Mouse (Mus musculus): Measurements from ENCODE around the gene Cdkal1. TPM values are rescaled to one million over a fixed set of nuclear protein-coding genes. Genes with fewer than 3 reads are reported as not detected.

Gene Cdkal1
- polyA plus RNA-seq, 1 experiment from 2014 or later = 34.0 TPM

DNA sequence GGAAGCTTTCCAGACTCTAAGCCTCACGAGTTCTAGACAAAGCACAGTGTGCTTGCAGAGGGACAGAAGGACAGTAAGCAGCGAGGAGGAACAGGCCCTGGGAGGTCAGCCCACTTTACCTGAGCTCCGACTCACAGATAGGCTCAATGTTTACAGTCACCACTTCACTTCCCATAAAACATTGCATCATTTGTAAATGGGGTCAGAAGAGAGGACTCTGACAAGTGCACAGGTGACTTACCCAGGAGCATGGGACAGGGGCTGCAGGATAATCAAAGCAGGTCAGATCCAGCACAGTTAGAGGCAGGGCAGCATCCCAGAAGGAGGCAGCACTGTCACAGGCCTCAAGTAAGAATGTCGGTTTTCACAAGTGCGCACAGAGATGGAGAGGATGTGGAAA lies 214.3 kb downstream of the Cdkal1 start:
- Histone ChIP-seq H3K4me3 (ENCODE audit: low read depth, low read length) (no peak overlapping the region), H3K4me1 (ENCODE audit: control insufficient read depth, insufficient read depth, low read length) (peaks cover 15% of the 10 kb centered on the region), H3K27me3 (ENCODE audit: control insufficient read depth, insufficient read depth, low read length) (no peaks in the 10 kb centered on the region), H3K4me2 (ENCODE audit: low read depth, severe bottlenecking) (no peak overlapping the region), H3K36me3 (ENCODE audit: control insufficient read depth, insufficient read depth, low read length) (no peaks in the 10 kb centered on the region), H3K9me3 (ENCODE audit: control insufficient read depth, low read length) (no peaks in the 10 kb centered on the region), H3K27ac (replicated peaks; ENCODE audit: low read depth, low read length) (no peak overlapping the region), H3K9ac (ENCODE audit: low read length) (no peak overlapping the region)
- DNase-seq (ENCODE audit: low spot score) (no peak), ATAC-seq (ENCODE audit: insufficient number of reproducible peaks, low FRiP score, low TSS enrichment, low read depth) (no peak)
- WGBS = 83% methylated on average over 5 of the region's 5 CpGs

DNA sequence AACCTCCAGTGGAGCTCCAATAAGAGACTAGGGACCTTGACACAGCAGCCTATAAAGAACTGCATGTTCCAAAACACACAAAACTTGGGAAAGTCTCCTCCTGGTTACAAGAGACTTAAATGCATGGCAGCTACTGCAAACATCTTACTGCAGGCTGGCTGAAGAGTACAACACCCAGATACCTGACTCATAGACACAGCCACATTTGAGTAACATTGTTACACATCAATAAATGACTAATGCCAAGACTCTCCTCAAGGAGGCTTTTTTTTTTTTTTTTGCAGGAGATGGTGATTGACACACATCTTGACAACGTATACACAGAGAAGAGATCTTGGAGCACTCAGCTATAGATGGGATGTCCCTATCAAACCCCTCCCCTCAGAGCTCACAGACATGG lies 215.3 kb downstream of the Cdkal1 start:
- Histone ChIP-seq H3K4me1 (ENCODE audit: control insufficient read depth, insufficient read depth, low read length) (peaks cover 18% of the 10 kb centered on the region), H3K36me3 (ENCODE audit: control insufficient read depth, insufficient read depth, low read length) (no peaks in the 10 kb centered on the region), H3K9ac (ENCODE audit: low read length) (no peak overlapping the region), H3K4me3 (ENCODE audit: low read depth, low read length) (no peak overlapping the region), H3K27ac (replicated peaks; ENCODE audit: low read depth, low read length) (no peak overlapping the region), H3K27me3 (ENCODE audit: control insufficient read depth, insufficient read depth, low read length) (no peaks in the 10 kb centered on the region), H3K4me2 (ENCODE audit: low read depth, severe bottlenecking) (no peak overlapping the region), H3K9me3 (ENCODE audit: control insufficient read depth, low read length) (no peaks in the 10 kb centered on the region)
- DNase-seq (ENCODE audit: low spot score) = no peak
- WGBS = 94% methylated on average over 1 of the region's 1 CpGs
- ATAC-seq (ENCODE audit: insufficient number of reproducible peaks, low FRiP score, low TSS enrichment, low read depth) = no peak

DNA sequence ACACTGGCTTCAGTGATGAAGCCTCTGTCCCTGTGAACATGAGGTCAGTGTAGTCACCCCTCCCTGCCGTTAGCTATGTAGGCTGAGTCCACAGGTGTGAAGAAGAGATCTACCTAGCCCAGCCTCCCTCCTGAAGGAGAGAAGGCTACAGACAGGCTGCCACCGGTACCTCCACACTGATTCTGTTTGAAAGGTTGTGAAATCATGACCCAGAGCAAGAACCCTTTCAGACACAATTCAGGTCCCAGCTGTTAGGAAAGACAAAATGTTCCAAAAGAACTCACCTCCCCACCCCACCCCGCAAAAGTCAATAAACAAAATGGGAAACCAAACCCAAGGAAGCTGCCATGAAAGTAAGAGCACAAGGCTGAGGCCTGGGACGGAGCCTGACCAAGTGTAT lies 217.2 kb downstream of the Cdkal1 start:
- WGBS = 84% methylated on average over 4 of the region's 4 CpGs
- peaks cover 18% of the 10 kb centered on the region for H3K4me1 ChIP-seq (ENCODE audit: control insufficient read depth, insufficient read depth, low read length)
- ATAC-seq (ENCODE audit: insufficient number of reproducible peaks, low FRiP score, low TSS enrichment, low read depth) (no peak), DNase-seq (ENCODE audit: low spot score) (no peak)
- no peaks in the 10 kb centered on the region for H3K9me3 ChIP-seq (ENCODE audit: control insufficient read depth, low read length)
- no peak overlapping the region for H3K4me2 ChIP-seq (ENCODE audit: low read depth, severe bottlenecking)
- no peak overlapping the region for H3K4me3 ChIP-seq (ENCODE audit: low read depth, low read length)
- no peaks in the 10 kb centered on the region for H3K27me3 ChIP-seq (ENCODE audit: control insufficient read depth, insufficient read depth, low read length)
- H3K27ac ChIP-seq (replicated peaks; ENCODE audit: low read depth, low read length) = no peak overlapping the region
- H3K36me3 ChIP-seq (ENCODE audit: control insufficient read depth, insufficient read depth, low read length) = no peaks in the 10 kb centered on the region
- no peak overlapping the region for H3K9ac ChIP-seq (ENCODE audit: low read length)

DNA sequence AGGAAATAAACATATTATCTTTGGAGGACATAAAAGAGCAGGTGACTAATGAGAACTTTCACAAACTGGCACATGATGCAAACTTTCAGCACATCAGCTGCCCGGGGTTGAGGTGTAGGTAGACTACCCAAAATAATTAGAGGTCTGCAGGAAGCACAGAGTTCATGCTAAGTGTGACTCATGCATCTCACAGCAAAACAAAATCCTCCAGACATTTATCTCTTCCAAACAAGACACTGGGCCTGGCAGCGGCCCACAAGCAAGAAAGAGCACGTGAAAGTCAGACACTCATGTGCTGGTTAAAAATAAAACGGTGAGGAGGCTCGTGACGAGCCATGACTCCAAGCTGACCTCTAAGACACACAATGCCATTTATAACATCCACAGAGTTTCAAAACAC lies 217.7 kb downstream of the Cdkal1 start:
- ATAC-seq (ENCODE audit: insufficient number of reproducible peaks, low FRiP score, low TSS enrichment, low read depth) (no peak), DNase-seq (ENCODE audit: low spot score) (no peak)
- Histone ChIP-seq H3K9ac (ENCODE audit: low read length) (no peak overlapping the region), H3K4me3 (ENCODE audit: low read depth, low read length) (no peak overlapping the region), H3K27ac (replicated peaks; ENCODE audit: low read depth, low read length) (no peak overlapping the region), H3K4me2 (ENCODE audit: low read depth, severe bottlenecking) (no peak overlapping the region), H3K9me3 (ENCODE audit: control insufficient read depth, low read length) (no peaks in the 10 kb centered on the region), H3K27me3 (ENCODE audit: control insufficient read depth, insufficient read depth, low read length) (no peaks in the 10 kb centered on the region), H3K36me3 (ENCODE audit: control insufficient read depth, insufficient read depth, low read length) (no peaks in the 10 kb centered on the region), H3K4me1 (ENCODE audit: control insufficient read depth, insufficient read depth, low read length) (peaks cover 14% of the 10 kb centered on the region)
- 86% methylated on average over 6 of the region's 6 CpGs for WGBS

DNA sequence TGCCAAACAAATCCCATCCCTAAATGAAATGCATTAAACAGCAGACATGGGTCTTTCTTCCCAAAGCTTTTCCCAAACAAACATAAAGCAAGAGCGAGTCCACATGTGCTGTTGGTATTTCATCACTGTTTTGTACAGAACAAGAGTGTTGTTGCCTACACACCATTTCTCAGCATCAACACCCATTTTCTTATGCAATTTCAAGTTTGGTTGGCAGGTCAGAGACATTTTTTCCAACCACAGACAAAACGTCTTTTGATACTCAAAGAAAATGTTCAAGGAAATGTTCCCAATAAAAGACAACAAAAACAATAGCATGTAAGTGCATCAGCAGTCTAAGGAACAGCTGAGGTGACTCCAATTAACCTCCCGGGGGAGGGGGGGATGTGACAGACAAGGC lies 219.9 kb downstream of the Cdkal1 start:
- ATAC-seq (ENCODE audit: insufficient number of reproducible peaks, low FRiP score, low TSS enrichment, low read depth) (no peak), DNase-seq (ENCODE audit: low spot score) (no peak)
- no peak overlapping the region for H3K4me3 ChIP-seq (ENCODE audit: low read depth, low read length)
- H3K9ac ChIP-seq (ENCODE audit: low read length) = no peak overlapping the region
- no peak overlapping the region for H3K4me2 ChIP-seq (ENCODE audit: low read depth, severe bottlenecking)
- peaks cover 9% of the 10 kb centered on the region; the same call in 1 of the 2 replicates for H3K4me1 ChIP-seq (ENCODE audit: control insufficient read depth, insufficient read depth, low read length)
- no peak overlapping the region for H3K27ac ChIP-seq (replicated peaks; ENCODE audit: low read depth, low read length)
- no peaks in the 10 kb centered on the region for H3K9me3 ChIP-seq (ENCODE audit: control insufficient read depth, low read length)
- H3K36me3 ChIP-seq (ENCODE audit: control insufficient read depth, insufficient read depth, low read length) = no peaks in the 10 kb centered on the region
- no peaks in the 10 kb centered on the region for H3K27me3 ChIP-seq (ENCODE audit: control insufficient read depth, insufficient read depth, low read length)
- 86% methylated on average over 3 of the region's 3 CpGs for WGBS

DNA sequence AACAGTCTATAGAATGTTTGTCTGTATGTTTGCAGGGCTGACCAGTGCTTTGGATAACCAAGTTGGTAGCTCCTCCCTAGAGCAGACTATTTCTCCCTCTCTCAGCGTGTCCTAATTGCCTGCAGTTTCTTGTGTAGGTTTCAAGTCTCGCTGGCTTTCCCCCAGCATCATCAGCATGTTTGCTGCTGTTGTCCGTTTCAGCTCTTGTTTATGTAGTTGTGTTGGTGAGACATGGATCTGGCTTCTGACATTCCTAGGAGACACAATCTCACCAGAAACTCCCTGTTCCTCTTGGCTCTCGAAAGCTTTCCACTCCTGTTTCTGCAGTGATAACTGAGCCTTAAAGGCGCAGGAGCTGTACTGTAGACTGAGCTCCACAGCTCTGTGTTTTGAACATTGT lies 224.1 kb downstream of the Cdkal1 start:
- 71% methylated on average over 5 of the region's 5 CpGs for WGBS
- ATAC-seq (ENCODE audit: insufficient number of reproducible peaks, low FRiP score, low TSS enrichment, low read depth) = no peak

DNA sequence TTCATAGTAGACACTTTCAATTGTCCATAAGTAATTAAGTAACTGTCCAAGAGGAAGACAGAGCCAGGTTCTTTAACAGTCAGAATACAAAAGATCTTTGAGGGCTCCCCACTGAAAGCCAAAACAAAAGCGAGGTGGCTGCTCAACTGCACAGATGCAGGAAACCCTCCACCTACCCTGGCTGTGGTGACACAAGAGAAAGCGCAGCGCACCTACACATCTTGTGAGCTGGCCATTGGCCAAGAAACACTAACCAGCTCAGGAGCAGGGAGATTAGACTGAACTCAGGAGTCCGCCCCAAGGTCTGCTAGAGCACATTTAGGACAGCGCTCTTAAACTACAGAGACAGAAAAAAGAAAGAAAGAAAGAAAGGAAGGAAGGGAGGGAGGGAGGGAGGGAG lies 226.9 kb downstream of the Cdkal1 start:
- H3K9ac ChIP-seq (ENCODE audit: low read length) = no peak overlapping the region
- DNase-seq (ENCODE audit: low spot score) (no peak), ATAC-seq (ENCODE audit: insufficient number of reproducible peaks, low FRiP score, low TSS enrichment, low read depth) (no peak)
- no peak overlapping the region for H3K4me2 ChIP-seq (ENCODE audit: low read depth, severe bottlenecking)
- no peak overlapping the region for H3K4me3 ChIP-seq (ENCODE audit: low read depth, low read length)
- no peaks in the 10 kb centered on the region for H3K4me1 ChIP-seq (ENCODE audit: control insufficient read depth, insufficient read depth, low read length)
- 68% methylated on average over 5 of the region's 5 CpGs for WGBS
- H3K36me3 ChIP-seq (ENCODE audit: control insufficient read depth, insufficient read depth, low read length) = no peaks in the 10 kb centered on the region
- H3K27ac ChIP-seq (replicated peaks; ENCODE audit: low read depth, low read length) = no peak overlapping the region
- H3K27me3 ChIP-seq (ENCODE audit: control insufficient read depth, insufficient read depth, low read length) = no peaks in the 10 kb centered on the region
- H3K9me3 ChIP-seq (ENCODE audit: control insufficient read depth, low read length) = no peaks in the 10 kb centered on the region

More for the DNA sequence above, 224.1 kb downstream of the Cdkal1 start:
- Histone ChIP-seq H3K36me3 (ENCODE audit: control insufficient read depth, insufficient read depth, low read length) (no peaks in the 10 kb centered on the region), H3K27me3 (ENCODE audit: control insufficient read depth, insufficient read depth, low read length) (no peaks in the 10 kb centered on the region), H3K9ac (ENCODE audit: low read length) (no peak overlapping the region), H3K4me1 (ENCODE audit: control insufficient read depth, insufficient read depth, low read length) (0 out of 2 replicates have a peak, but pooled peaks cover 3% of the 10 kb centered on the region), H3K4me2 (ENCODE audit: low read depth, severe bottlenecking) (no peak overlapping the region), H3K27ac (replicated peaks; ENCODE audit: low read depth, low read length) (no peak overlapping the region), H3K4me3 (ENCODE audit: low read depth, low read length) (no peak overlapping the region), H3K9me3 (ENCODE audit: control insufficient read depth, low read length) (no peaks in the 10 kb centered on the region)
- DNase-seq (ENCODE audit: low spot score) = no peak

DNA sequence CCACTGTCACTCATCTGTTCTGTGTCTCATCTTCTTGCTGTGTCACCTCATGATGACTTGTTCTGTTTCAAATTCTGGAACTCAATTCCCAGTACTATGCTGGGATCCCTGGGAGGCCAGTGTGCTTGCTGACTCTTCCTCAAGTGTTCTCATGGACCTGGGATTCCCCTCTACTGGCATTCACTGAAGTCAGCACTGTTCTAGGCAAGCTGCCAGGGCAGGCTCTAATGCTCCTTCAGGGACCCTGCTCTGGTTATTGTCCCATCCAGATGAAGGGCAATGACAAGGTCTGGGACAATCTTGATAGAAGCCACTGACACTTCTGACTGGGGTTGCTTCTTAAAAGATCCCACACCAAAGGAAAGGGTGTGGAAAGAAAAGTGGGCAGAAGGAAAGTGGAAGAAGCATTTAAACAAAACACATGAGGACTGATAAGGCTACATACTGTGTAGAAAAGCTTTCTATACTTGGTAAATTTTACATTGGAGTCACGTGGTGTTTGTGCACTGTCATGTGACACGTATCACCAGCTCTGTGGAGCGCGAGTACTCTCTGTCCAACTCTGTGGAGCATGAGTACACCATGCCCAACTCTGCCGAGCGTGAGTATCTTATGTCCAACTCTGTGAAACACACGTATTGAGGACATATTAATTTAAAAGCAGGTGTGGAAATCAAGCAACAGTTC lies 227.9 kb downstream of the Cdkal1 start:
- H3K27ac ChIP-seq (replicated peaks; ENCODE audit: low read depth, low read length) = no peak overlapping the region
- H3K27me3 ChIP-seq (ENCODE audit: control insufficient read depth, insufficient read depth, low read length) = no peaks in the 10 kb centered on the region
- no peaks in the 10 kb centered on the region for H3K36me3 ChIP-seq (ENCODE audit: control insufficient read depth, insufficient read depth, low read length)
- DNase-seq (ENCODE audit: low spot score) (no peak), ATAC-seq (ENCODE audit: insufficient number of reproducible peaks, low FRiP score, low TSS enrichment, low read depth) (no peak)
- H3K9ac ChIP-seq (ENCODE audit: low read length) = no peak overlapping the region
- no peaks in the 10 kb centered on the region for H3K4me1 ChIP-seq (ENCODE audit: control insufficient read depth, insufficient read depth, low read length)
- H3K9me3 ChIP-seq (ENCODE audit: control insufficient read depth, low read length) = no peaks in the 10 kb centered on the region
- H3K4me2 ChIP-seq (ENCODE audit: low read depth, severe bottlenecking) = no peak overlapping the region
- H3K4me3 ChIP-seq (ENCODE audit: low read depth, low read length) = no peak overlapping the region
- WGBS = 90% methylated on average over 7 of the region's 7 CpGs

DNA sequence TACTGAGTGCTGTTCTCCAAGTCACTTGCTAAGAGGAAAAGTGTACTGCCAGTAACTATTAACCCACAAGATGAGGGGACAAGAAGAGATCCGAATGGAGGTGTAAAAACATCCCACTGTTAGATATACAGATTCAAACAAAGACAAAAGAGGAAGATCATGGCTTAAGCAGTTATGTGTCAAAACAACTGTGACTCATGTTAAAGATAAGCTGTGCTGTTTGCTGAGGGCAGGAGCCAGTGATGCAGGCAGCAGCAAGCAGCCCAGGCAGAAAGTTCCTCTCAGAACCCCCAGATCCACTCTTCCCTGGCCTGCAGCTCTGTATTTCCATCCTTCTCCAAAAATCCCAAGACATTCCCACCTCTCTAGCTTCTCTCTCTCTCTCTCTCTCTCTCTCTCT lies 230.5 kb downstream of the Cdkal1 start:
- 45% methylated on average over 1 of the region's 1 CpGs for WGBS
- DNase-seq (ENCODE audit: low spot score) = no peak
- Histone ChIP-seq H3K27ac (replicated peaks; ENCODE audit: low read depth, low read length) (no peak overlapping the region), H3K9ac (ENCODE audit: low read length) (no peak overlapping the region), H3K4me1 (ENCODE audit: control insufficient read depth, insufficient read depth, low read length) (no peaks in the 10 kb centered on the region), H3K4me2 (ENCODE audit: low read depth, severe bottlenecking) (no peak overlapping the region), H3K4me3 (ENCODE audit: low read depth, low read length) (no peak overlapping the region), H3K9me3 (ENCODE audit: control insufficient read depth, low read length) (no peaks in the 10 kb centered on the region), H3K36me3 (ENCODE audit: control insufficient read depth, insufficient read depth, low read length) (no peaks in the 10 kb centered on the region), H3K27me3 (ENCODE audit: control insufficient read depth, insufficient read depth, low read length) (no peaks in the 10 kb centered on the region)
- no peak for ATAC-seq (ENCODE audit: insufficient number of reproducible peaks, low FRiP score, low TSS enrichment, low read depth)
